Mouse (Mus musculus) intestine, embryonic 16.5 days (tissue): Measurements from ENCODE around the gene Irgm1. TPM values are rescaled to one million over a fixed set of nuclear protein-coding genes. Genes with fewer than 3 reads are reported as not detected.

ENCODE experiments used
- ATAC-seq: fragments of 200-750 bp; cut with Nextera tagmentation; 2 replicates; pipeline ENCODE4 v1.8.0; 2017; ENCODE audit warnings: moderate TSS enrichment, moderate library complexity
- H3K27ac ChIP-seq: fragments of 300-500 bp; sonication (generic); 2 replicates; pipeline ENCODE4 v1.5.1; 2014; ENCODE audit warnings: mild to moderate bottlenecking, low read length
- H3K27me3 ChIP-seq: fragments of 300-500 bp; sonication (generic); replicated peaks from 2 replicates; pipeline ENCODE4 v1.6.1; 2014; ENCODE audit warnings: low read length, control low read depth, mixed read lengths; ENCODE audit not compliant: control insufficient read depth, insufficient read depth
- H3K36me3 ChIP-seq: fragments of 300-500 bp; sonication (generic); 2 replicates; pipeline ENCODE4 v1.6.1; 2014; ENCODE audit warnings: low read length, control low read depth; ENCODE audit not compliant: control insufficient read depth, insufficient read depth
- H3K4me1 ChIP-seq: fragments of 300-500 bp; sonication (generic); 2 replicates; pipeline ENCODE4 v1.6.1; 2014; ENCODE audit warnings: low read length, control low read depth, mixed read lengths; ENCODE audit not compliant: control insufficient read depth, insufficient read depth
- H3K4me2 ChIP-seq: fragments of 300-500 bp; sonication (generic); 2 replicates; pipeline ENCODE4 v1.6.1; 2014; ENCODE audit warnings: low read depth, low read length, control low read depth
- H3K4me3 ChIP-seq: fragments of 300-500 bp; sonication (generic); 2 replicates; pipeline ENCODE4 v1.5.1; 2014; ENCODE audit warnings: mild to moderate bottlenecking, low read length
- H3K9ac ChIP-seq: fragments of 300-500 bp; sonication (generic); 2 replicates; pipeline ENCODE4 v1.6.1; 2014; ENCODE audit warnings: low read depth, low read length
- H3K9me3 ChIP-seq: fragments of 300-500 bp; sonication (generic); 2 replicates; pipeline ENCODE4 v1.6.1; 2016; ENCODE audit warnings: low read length, control low read depth; ENCODE audit not compliant: control insufficient read depth
- WGBS: fragments of 180-500 bp; shearing (Covaris S2); extraction: QIAGEN DNeasy Blood & Tissue Kit; methylation state at CpG from one replicate; pipeline ENCODE4 v1.1.7; 2014; 5-methylcytosine and 5-hydroxymethylcytosine counted together
- polyA plus RNA-seq: library from polyadenylated mRNA; unstranded; fragments of >200 nt; fragmentation: Nextera tagmentation; extraction: Ambion mirVana; gene quantifications from 2 replicates; pipeline ENCODE4 v1.2.1, GENCODE M21; 2015

Gene Irgm1
- polyA plus RNA-seq, 1 experiment from 2014 or later, result 15.8 TPM

- H3K4me3 ChIP-seq, result peak within 1 kb of the TSS; percentile 83
- no peaks in the 10 kb centered on the region for H3K9me3 ChIP-seq
- H3K4me2 ChIP-seq, result peak within 1 kb of the TSS; percentile 81
- peak within 1 kb of the TSS; percentile 99 for H3K27ac ChIP-seq
- no peaks in the 10 kb centered on the region for H3K27me3 ChIP-seq
- no peaks in the 10 kb centered on the region for H3K36me3 ChIP-seq
- H3K4me1 ChIP-seq, result peaks cover 22% of the 10 kb centered on the region
- peak; percentile 97 for ATAC-seq
- under 1% methylated on average over 69 of the region's 77 CpGs for WGBS
- peak within 1 kb of the TSS; percentile 96 for H3K9ac ChIP-seq
Measured at GRCm38 (mm10) chr11:48816800-48817665, 54.5 kb downstream of the Irgm1 start, which contains the start of gene Trim41. Gene Trim41, minus strand, starts transcription at chr11:48817353.

- peak overlapping the region; percentile 83 for H3K4me3 ChIP-seq
- peak overlapping the region; percentile 71 for H3K27ac ChIP-seq
- no peaks in the 10 kb centered on the region for H3K36me3 ChIP-seq
- 2% methylated on average over 23 of the region's 23 CpGs for WGBS
- H3K4me1 ChIP-seq, result peaks cover 22% of the 10 kb centered on the region
- H3K9me3 ChIP-seq, result no peaks in the 10 kb centered on the region
- H3K9ac ChIP-seq, result peak overlapping the region; percentile 88
- H3K27me3 ChIP-seq, result no peaks in the 10 kb centered on the region
- ATAC-seq, result peak; percentile 23
- H3K4me2 ChIP-seq, result peak overlapping the region; percentile 81
Measured at GRCm38 (mm10) chr11:48816281-48816781, 55.2 kb downstream of the Irgm1 start.

- Histone ChIP-seq H3K9ac (peak overlapping the region; percentile 88), H3K4me2 (peak overlapping the region; percentile 81), H3K27me3 (no peaks in the 10 kb centered on the region), H3K27ac (no peak overlapping the region), H3K4me1 (peaks cover 22% of the 10 kb centered on the region), H3K4me3 (peak overlapping the region; percentile 83), H3K36me3 (no peaks in the 10 kb centered on the region), H3K9me3 (no peaks in the 10 kb centered on the region)
- ATAC-seq, result no peak
- WGBS, result 70% methylated on average over 16 of the region's 16 CpGs
Measured at GRCm38 (mm10) chr11:48815851-48816250, 55.6 kb downstream of the Irgm1 start.

DNA sequence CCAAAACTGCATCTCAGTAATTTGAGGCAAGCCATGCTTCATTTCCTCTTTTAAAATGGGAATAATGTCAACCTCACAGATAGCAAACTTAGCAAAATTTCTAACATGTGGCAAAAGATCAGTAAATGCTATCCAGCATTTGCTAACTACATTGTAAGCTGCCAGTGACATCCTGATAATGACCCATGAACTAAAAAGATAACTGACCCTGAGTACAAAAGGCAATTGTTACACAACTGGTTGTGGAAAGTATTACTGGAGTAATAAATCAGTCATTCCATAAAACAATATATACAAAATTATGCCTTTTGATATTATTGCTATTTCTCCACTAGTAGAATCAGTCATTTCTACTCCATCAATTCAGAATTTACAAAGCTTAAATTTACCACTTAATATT is 57.7 kb downstream of the Irgm1 start:
- Histone ChIP-seq H3K9me3 (no peaks in the 10 kb centered on the region), H3K27me3 (no peaks in the 10 kb centered on the region), H3K36me3 (peaks cover 5% of the 10 kb centered on the region; the same call in 1 of the 2 replicates), H3K4me1 (peaks cover 22% of the 10 kb centered on the region), H3K9ac (no peak overlapping the region), H3K4me2 (no peak overlapping the region), H3K27ac (no peak overlapping the region), H3K4me3 (no peak overlapping the region)
- ATAC-seq, result no peak

Other genes with a start within 250 kb of the Irgm1 start
- gene Rack1, start 71.4 kb downstream of the Irgm1 start, polyA plus RNA-seq, result 713 and 755 TPM in 2 replicates
- gene Trim41, start 54.3 kb downstream of the Irgm1 start, polyA plus RNA-seq, result 4.1 and 5.9 TPM in 2 replicates
- 0.78 and 1.2 TPM in 2 replicates for gene Trim7, start 45.5 kb downstream of the Irgm1 start, polyA plus RNA-seq
- 1.3 and 1.4 TPM in 2 replicates for gene Gm12184, start 45.0 kb downstream of the Irgm1 start, polyA plus RNA-seq
- gene Gm5431, start 30.5 kb upstream of the Irgm1 start, polyA plus RNA-seq, result 0.28 and 0.37 TPM in 2 replicates
- 3.5 and 4.6 TPM in 2 replicates for gene Psme2b, start 74.5 kb upstream of the Irgm1 start, polyA plus RNA-seq
- 0.10 TPM in 1 of 2 replicates, not detected in the other for gene Olfr56, start 107.2 kb upstream of the Irgm1 start, polyA plus RNA-seq
- gene 9930111J21Rik1, start 107.7 kb upstream of the Irgm1 start, polyA plus RNA-seq, result 0.70 and 1.1 TPM in 2 replicates
- not detected in 2 replicates for gene Gm12185, start 120.5 kb upstream of the Irgm1 start, polyA plus RNA-seq
- 1.9 and 2.1 TPM in 2 replicates for gene Tgtp1, start 122.5 kb upstream of the Irgm1 start, polyA plus RNA-seq
- gene 9930111J21Rik2, start 179.6 kb upstream of the Irgm1 start, polyA plus RNA-seq, result 0.65 and 0.87 TPM in 2 replicates
- gene Tgtp2, start 192.5 kb upstream of the Irgm1 start, polyA plus RNA-seq, result 0.86 and 1.0 TPM in 2 replicates
- 3.2 and 3.6 TPM in 2 replicates for gene Ifi47, start 204.9 kb upstream of the Irgm1 start, polyA plus RNA-seq
- gene Olfr1396, start 243.2 kb upstream of the Irgm1 start, polyA plus RNA-seq, result not detected in 2 replicates